Mouse (Mus musculus) kidney, embryonic 14.5 days (tissue): ENCODE results near the gene Smg7. TPM values are rescaled to one million over a fixed set of nuclear protein-coding genes. Genes with fewer than 3 reads are reported as not detected.

Source experiments
- ATAC-seq: fragments of 200-750 bp; cut with Nextera tagmentation; 2 replicates; pipeline ENCODE4 v1.8.0; 2017; ENCODE audit warnings: moderate number of reproducible peaks, mild to moderate bottlenecking, moderate TSS enrichment, moderate library complexity; ENCODE audit not compliant: low FRiP score, low TSS enrichment
- H3K27ac ChIP-seq: fragments of 300-500 bp; sonication (generic); 2 replicates; pipeline ENCODE4 v1.5.1; 2014; ENCODE audit warnings: low read depth, mild to moderate bottlenecking, low read length, moderate library complexity, mixed read lengths
- H3K27me3 ChIP-seq: fragments of 300-500 bp; sonication (generic); 2 replicates; pipeline ENCODE4 v1.6.1; 2014; ENCODE audit warnings: mild to moderate bottlenecking, low read length; ENCODE audit not compliant: control insufficient read depth, insufficient read depth
- H3K36me3 ChIP-seq: fragments of 300-500 bp; sonication (generic); 2 replicates; pipeline ENCODE4 v1.6.1; 2014; ENCODE audit warnings: low read length, mixed read lengths; ENCODE audit not compliant: control insufficient read depth, insufficient read depth
- H3K4me1 ChIP-seq: fragments of 300-500 bp; sonication (generic); 2 replicates; pipeline ENCODE4 v1.6.1; 2014; ENCODE audit warnings: low read length, mixed read lengths; ENCODE audit not compliant: control insufficient read depth, insufficient read depth
- H3K4me2 ChIP-seq: fragments of 300-500 bp; sonication (generic); replicated peaks from 2 replicates; pipeline ENCODE4 v1.6.1; 2014; ENCODE audit warnings: low read depth, mild to moderate bottlenecking, low read length
- H3K4me3 ChIP-seq: fragments of 300-500 bp; sonication (generic); 2 replicates; pipeline ENCODE4 v1.5.1; 2014; ENCODE audit warnings: mild to moderate bottlenecking, low read length
- H3K9ac ChIP-seq: fragments of 300-500 bp; sonication (generic); 2 replicates; pipeline ENCODE4 v1.6.1; 2014; ENCODE audit warnings: low read depth, mild to moderate bottlenecking, low read length, moderate library complexity
- H3K9me3 ChIP-seq: fragments of 300-500 bp; sonication (generic); 2 replicates; pipeline ENCODE4 v1.6.1; 2016; ENCODE audit warnings: low read length; ENCODE audit not compliant: control insufficient read depth
- WGBS: fragments of 180-500 bp; shearing (Covaris S2); extraction: QIAGEN DNeasy Blood & Tissue Kit; methylation state at CpG from one replicate; pipeline ENCODE4 v1.1.7; 2014; 5-methylcytosine and 5-hydroxymethylcytosine counted together
- polyA plus RNA-seq: library from polyadenylated mRNA; unstranded; fragments of >200 nt; fragmentation: Nextera tagmentation; extraction: Ambion mirVana; gene quantifications from 2 replicates; pipeline ENCODE4 v1.2.1, GENCODE M21; 2014

Smg7 gene
- polyA plus RNA-seq, 1 experiment from 2014 or later, result 43.1 TPM

GRCm38 (mm10) chr1:152831619-152832018, 70.8 kb downstream of the Smg7 start:
- no peak overlapping the region for H3K9ac ChIP-seq
- H3K4me2 ChIP-seq, result no peak overlapping the region
- H3K9me3 ChIP-seq, result no peaks in the 10 kb centered on the region
- no peak overlapping the region for H3K4me3 ChIP-seq
- 0 out of 2 replicates have a peak, but pooled peaks cover 8% of the 10 kb centered on the region for H3K4me1 ChIP-seq
- WGBS, result 77% methylated on average over 5 of the region's 5 CpGs
- no peaks in the 10 kb centered on the region for H3K27me3 ChIP-seq
- peaks cover 16% of the 10 kb centered on the region for H3K36me3 ChIP-seq
- ATAC-seq, result no peak
- no peak overlapping the region for H3K27ac ChIP-seq

- H3K9me3 ChIP-seq, result no peaks in the 10 kb centered on the region
- WGBS, result 90% methylated on average over 8 of the region's 8 CpGs
- H3K27me3 ChIP-seq, result no peaks in the 10 kb centered on the region
- no peak for ATAC-seq
- no peak overlapping the region for H3K9ac ChIP-seq
- 0 out of 2 replicates have a peak, but pooled peaks cover 8% of the 10 kb centered on the region for H3K4me1 ChIP-seq
- no peak overlapping the region for H3K4me3 ChIP-seq
- no peak overlapping the region for H3K27ac ChIP-seq
- H3K4me2 ChIP-seq, result no peak overlapping the region
- H3K36me3 ChIP-seq, result peaks cover 10% of the 10 kb centered on the region
Measured at GRCm38 (mm10) chr1:152831003-152831402, 71.4 kb downstream of the Smg7 start.

- ATAC-seq, result no peak
- H3K9ac ChIP-seq, result no peak overlapping the region
- H3K36me3 ChIP-seq, result peaks cover 2% of the 10 kb centered on the region; the same call in 1 of the 2 replicates
- H3K27ac ChIP-seq, result no peak overlapping the region
- 0 out of 2 replicates have a peak, but pooled peaks cover 8% of the 10 kb centered on the region for H3K4me1 ChIP-seq
- H3K4me3 ChIP-seq, result no peak overlapping the region
- no peaks in the 10 kb centered on the region for H3K27me3 ChIP-seq
- H3K4me2 ChIP-seq, result no peak overlapping the region
- 93% methylated on average over 9 of the region's 9 CpGs for WGBS
- no peaks in the 10 kb centered on the region for H3K9me3 ChIP-seq
Measured at GRCm38 (mm10) chr1:152830054-152830453, 72.4 kb downstream of the Smg7 start.

GRCm38 (mm10) chr1:152828637-152829355, 73.7 kb downstream of the Smg7 start:
- WGBS, result 36% methylated on average over 10 of the region's 10 CpGs
- Histone ChIP-seq H3K4me3 (no peak overlapping the region), H3K9ac (no peak overlapping the region), H3K36me3 (no peaks in the 10 kb centered on the region), H3K4me2 (no peak overlapping the region), H3K27ac (no peak overlapping the region; the same call in 1 of the 2 replicates), H3K4me1 (0 out of 2 replicates have a peak, but pooled peaks cover 8% of the 10 kb centered on the region), H3K9me3 (no peaks in the 10 kb centered on the region), H3K27me3 (no peaks in the 10 kb centered on the region)
- ATAC-seq, result peak; percentile 58; the same call in 1 of the 2 replicates

GRCm38 (mm10) chr1:152828168-152828567, 74.3 kb downstream of the Smg7 start:
- no peak overlapping the region for H3K9ac ChIP-seq
- H3K27ac ChIP-seq, result no peak overlapping the region; the same call in 1 of the 2 replicates
- no peak overlapping the region for H3K4me3 ChIP-seq
- no peaks in the 10 kb centered on the region for H3K27me3 ChIP-seq
- H3K4me1 ChIP-seq, result 0 out of 2 replicates have a peak, but pooled peaks cover 8% of the 10 kb centered on the region
- no peak overlapping the region for H3K4me2 ChIP-seq
- 47% methylated on average over 5 of the region's 5 CpGs for WGBS
- peak; percentile 41 for ATAC-seq
- no peaks in the 10 kb centered on the region for H3K36me3 ChIP-seq
- no peaks in the 10 kb centered on the region for H3K9me3 ChIP-seq

GRCm38 (mm10) chr1:152826446-152826845, 76.0 kb downstream of the Smg7 start:
- H3K27ac ChIP-seq, result no peak overlapping the region
- WGBS, result 65% methylated on average over 5 of the region's 5 CpGs
- H3K9me3 ChIP-seq, result no peaks in the 10 kb centered on the region
- 0 out of 2 replicates have a peak, but pooled peaks cover 8% of the 10 kb centered on the region for H3K4me1 ChIP-seq
- H3K4me3 ChIP-seq, result no peak overlapping the region
- no peak overlapping the region for H3K4me2 ChIP-seq
- no peaks in the 10 kb centered on the region for H3K36me3 ChIP-seq
- no peak overlapping the region for H3K9ac ChIP-seq
- H3K27me3 ChIP-seq, result no peaks in the 10 kb centered on the region
- no peak for ATAC-seq

- H3K4me2 ChIP-seq, result no peak overlapping the region
- ATAC-seq, result no peak
- WGBS, result 72% methylated on average over 9 of the region's 9 CpGs
- H3K27me3 ChIP-seq, result no peaks in the 10 kb centered on the region
- H3K27ac ChIP-seq, result no peak overlapping the region
- no peaks in the 10 kb centered on the region for H3K9me3 ChIP-seq
- H3K36me3 ChIP-seq, result no peaks in the 10 kb centered on the region
- H3K4me1 ChIP-seq, result 0 out of 2 replicates have a peak, but pooled peaks cover 7% of the 10 kb centered on the region
- H3K4me3 ChIP-seq, result no peak overlapping the region
- no peak overlapping the region for H3K9ac ChIP-seq
Measured at GRCm38 (mm10) chr1:152824206-152824605, 78.2 kb downstream of the Smg7 start.

GRCm38 (mm10) chr1:152821746-152822145, 80.7 kb downstream of the Smg7 start:
- Histone ChIP-seq H3K9ac (no peak overlapping the region), H3K27me3 (no peaks in the 10 kb centered on the region), H3K9me3 (no peaks in the 10 kb centered on the region), H3K36me3 (no peaks in the 10 kb centered on the region), H3K27ac (no peak overlapping the region), H3K4me3 (no peak overlapping the region), H3K4me2 (no peak overlapping the region), H3K4me1 (peaks cover 15% of the 10 kb centered on the region)
- WGBS, result 91% methylated on average over 4 of the region's 4 CpGs
- no peak for ATAC-seq

GRCm38 (mm10) chr1:152820911-152821695, 81.3 kb downstream of the Smg7 start:
- no peaks in the 10 kb centered on the region for H3K27me3 ChIP-seq
- H3K4me1 ChIP-seq, result peaks cover 18% of the 10 kb centered on the region
- no peak overlapping the region for H3K4me3 ChIP-seq
- no peaks in the 10 kb centered on the region for H3K36me3 ChIP-seq
- H3K4me2 ChIP-seq, result no peak overlapping the region
- H3K27ac ChIP-seq, result no peak overlapping the region
- no peaks in the 10 kb centered on the region for H3K9me3 ChIP-seq
- no peak overlapping the region for H3K9ac ChIP-seq
- 74% methylated on average over 7 of the region's 7 CpGs for WGBS
- ATAC-seq, result no peak
